Mouse (Mus musculus): ENCODE results near the gene Ttc29.

DNA sequence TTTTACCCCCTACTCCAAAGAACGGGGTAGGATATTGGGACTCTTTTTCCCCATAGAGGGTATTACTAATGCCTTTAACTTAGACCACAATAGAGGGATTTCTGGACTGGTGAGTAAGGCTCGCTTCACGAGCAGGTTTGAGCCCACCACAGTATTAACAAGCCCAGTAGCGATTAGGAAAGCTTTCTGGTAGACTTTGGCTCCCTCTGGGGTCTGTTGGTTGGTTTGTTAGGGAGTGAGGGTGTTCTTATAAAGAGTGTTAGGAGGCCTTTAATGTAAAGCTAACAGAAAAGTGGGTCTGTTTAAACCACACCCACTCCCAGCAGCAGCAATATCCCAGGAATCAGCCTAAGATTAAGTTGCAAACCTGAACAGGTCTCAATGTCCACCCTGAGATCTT is 206.2 kb downstream of the Ttc29 start:
- no peak for TF ChIP-seq CTCF (IDR thresholded peaks at IDR 0.05; ENCODE audit: borderline replicate concordance, control insufficient read depth, extremely low read depth, insufficient read depth, low read length, poor library complexity)
- TF ChIP-seq POLR2A (IDR thresholded peaks at IDR 0.05; ENCODE audit: control insufficient read depth, extremely low read depth, insufficient read depth, low read length, poor library complexity) = no peak

All from thymus, adult 2 months (tissue).